ENCODE assay signal across 8 mouse cellular contexts in the genomic region with DNA sequence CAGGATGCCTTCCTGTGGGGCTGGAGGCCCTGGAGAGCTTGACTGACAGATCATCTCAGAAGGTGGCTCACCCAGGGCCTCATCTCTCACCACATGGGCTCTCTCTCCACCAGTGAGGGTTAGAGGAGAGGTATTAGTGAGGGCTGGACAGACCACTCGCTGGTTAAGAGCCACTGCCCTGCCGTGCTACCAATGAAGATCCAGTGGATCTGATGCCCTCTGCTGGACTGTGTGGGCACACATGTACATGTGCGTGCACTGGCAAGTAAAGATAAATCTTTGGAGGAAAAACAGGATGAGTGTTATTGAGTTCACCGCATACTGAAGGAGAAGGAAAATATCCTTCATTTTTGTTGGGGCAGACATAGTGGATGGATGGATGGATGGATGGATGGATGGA. TPM values are rescaled to one million over a fixed set of nuclear protein-coding genes. Genes with fewer than 3 reads are reported as not detected.
A peak's percentile ranks its signal among the peaks of the same experiment; 100 is the strongest.
DNase-seq lines count a peak whose midpoint lies in the region; ATAC-seq and TF ChIP-seq lines count a peak whose summit lies in the region.

No protein-coding gene starts in this region.

- no peaks in the 10 kb centered on the region for H3K9me3 ChIP-seq in forebrain, embryonic 11.5 days (ENCODE audit: control insufficient read depth, low read length)
- H3K9me3 ChIP-seq in forebrain, embryonic 13.5 days (replicated peaks) = no peaks in the 10 kb centered on the region
- no peaks in the 10 kb centered on the region for H3K9me3 ChIP-seq in hindbrain, postnatal 0 days (ENCODE audit: low read length)

- H3K27me3 ChIP-seq in forebrain, embryonic 11.5 days (ENCODE audit: control insufficient read depth, insufficient read depth, low read length) = no peaks in the 10 kb centered on the region
- H3K27me3 ChIP-seq in forebrain, embryonic 13.5 days = peaks cover 11% of the 10 kb centered on the region; the same call in 1 of the 2 replicates
- H3K27me3 ChIP-seq in testis, adult 2 months (ENCODE audit: control insufficient read depth, insufficient read depth, low read length) = no peaks in the 10 kb centered on the region
- H3K27me3 ChIP-seq in hindbrain, postnatal 0 days (ENCODE audit: insufficient read depth, low read length) = no peaks in the 10 kb centered on the region

- TF ChIP-seq POLR2A in testis, adult 2 months (IDR thresholded peaks at IDR 0.05; ENCODE audit: control insufficient read depth, low read depth, low read length) = no peak
- TF ChIP-seq POLR2A in lung, adult 2 months (IDR thresholded peaks at IDR 0.05; ENCODE audit: borderline replicate concordance, extremely low read depth, low read depth, low read length) = no peak

- H3K4me3 ChIP-seq in forebrain, embryonic 11.5 days (ENCODE audit: low read depth, low read length) = no peak overlapping the region
- H3K4me3 ChIP-seq in forebrain, embryonic 13.5 days = no peak overlapping the region
- no peak overlapping the region for H3K4me3 ChIP-seq in testis, adult 2 months (ENCODE audit: control insufficient read depth, low read depth, low read length)
- no peak overlapping the region for H3K4me3 ChIP-seq in hindbrain, postnatal 0 days (ENCODE audit: low read length)
- H3K4me3 ChIP-seq in lung, adult 2 months (replicated peaks; ENCODE audit: extremely low read depth, low read depth, low read length) = no peak overlapping the region

- H3K4me1 ChIP-seq in forebrain, embryonic 11.5 days (replicated peaks; ENCODE audit: control insufficient read depth, insufficient read depth, low read length) = no peaks in the 10 kb centered on the region
- H3K4me1 ChIP-seq in forebrain, embryonic 13.5 days = peaks cover under 1% of the 10 kb centered on the region; the same call in 1 of the 2 replicates
- H3K4me1 ChIP-seq in testis, adult 2 months (ENCODE audit: control insufficient read depth, insufficient read depth, low read length) = peaks cover 4% of the 10 kb centered on the region
- H3K4me1 ChIP-seq in hindbrain, postnatal 0 days (ENCODE audit: insufficient read depth, low read length) = no peaks in the 10 kb centered on the region
- H3K4me1 ChIP-seq in lung, adult 2 months (ENCODE audit: control insufficient read depth, insufficient read depth, low read length) = no peaks in the 10 kb centered on the region

- no peak overlapping the region for H3K9ac ChIP-seq in forebrain, embryonic 11.5 days (ENCODE audit: low read length)
- H3K9ac ChIP-seq in forebrain, embryonic 13.5 days = no peak overlapping the region
- H3K9ac ChIP-seq in hindbrain, postnatal 0 days (replicated peaks; ENCODE audit: low read length) = no peak overlapping the region

- no peaks in the 10 kb centered on the region for H3K36me3 ChIP-seq in forebrain, embryonic 11.5 days (ENCODE audit: control insufficient read depth, insufficient read depth, low read length)
- no peaks in the 10 kb centered on the region for H3K36me3 ChIP-seq in forebrain, embryonic 13.5 days (ENCODE audit: poor library complexity, severe bottlenecking)
- no peaks in the 10 kb centered on the region for H3K36me3 ChIP-seq in testis, adult 2 months (ENCODE audit: control insufficient read depth, insufficient read depth, low read length)
- H3K36me3 ChIP-seq in hindbrain, postnatal 0 days (ENCODE audit: insufficient read depth, low read length) = no peaks in the 10 kb centered on the region

- TF ChIP-seq CTCF in testis, adult 2 months (IDR thresholded peaks at IDR 0.05; ENCODE audit: control insufficient read depth, insufficient read depth, insufficient replicate concordance, low read depth, low read length) = peak; percentile 56; the same call in 1 of the 2 replicates
- TF ChIP-seq CTCF in hindbrain, postnatal 0 days (IDR thresholded peaks at IDR 0.05; ENCODE audit: low read depth) = peak; percentile 85
- TF ChIP-seq CTCF in lung, adult 2 months (IDR thresholded peaks at IDR 0.05; ENCODE audit: insufficient read depth, low read length) = peak; percentile 83

- WGBS in forebrain, embryonic 11.5 days = 52% methylated on average over 4 of the region's 4 CpGs
- WGBS in forebrain, embryonic 13.5 days = 45% methylated on average over 4 of the region's 4 CpGs
- WGBS in hindbrain, postnatal 0 days = 24% methylated on average over 4 of the region's 4 CpGs
- WGBS in lung, adult 2 months = 14% methylated on average over 4 of the region's 4 CpGs

- H3K27ac ChIP-seq in forebrain, embryonic 11.5 days (ENCODE audit: low read depth, low read length) = no peak overlapping the region
- H3K27ac ChIP-seq in forebrain, embryonic 13.5 days = no peak overlapping the region
- H3K27ac ChIP-seq in testis, adult 2 months (ENCODE audit: control insufficient read depth, insufficient read depth, low read depth, low read length) = no peak overlapping the region
- no peak overlapping the region for H3K27ac ChIP-seq in hindbrain, postnatal 0 days

- ATAC-seq in forebrain, embryonic 11.5 days (replicated peaks; ENCODE audit: low FRiP score) = no peak; the same call in 1 of the 2 replicates
- no peak for ATAC-seq in forebrain, embryonic 13.5 days
- peak; percentile 72 for ATAC-seq in common myeloid progenitor, adult 5-6 weeks (replicated peaks; ENCODE audit: low read depth, poor library complexity, severe bottlenecking)
- ATAC-seq in hindbrain, postnatal 0 days = peak; percentile 80

- peak; percentile 69 for DNase-seq in forebrain, embryonic 11.5 days (ENCODE audit: low spot score)
- DNase-seq in testis, postnatal 14 days (ENCODE audit: low spot score) = no peak
- peak; percentile 75 for DNase-seq in hindbrain, postnatal 0 days (ENCODE audit: low spot score)
- peak; percentile 10 for DNase-seq in lung, adult 2 months
- DNase-seq in right cerebral cortex, postnatal 14 days = peak; percentile 44

- no peak overlapping the region for H3K4me2 ChIP-seq in forebrain, embryonic 11.5 days (ENCODE audit: low read depth, low read length, severe bottlenecking)
- H3K4me2 ChIP-seq in forebrain, embryonic 13.5 days = no peak overlapping the region
- H3K4me2 ChIP-seq in hindbrain, postnatal 0 days (ENCODE audit: low read depth, low read length) = no peak overlapping the region

RNA-seq across cellular contexts. Expression of a gene that starts 52.6 kb away (rescaled TPM):
- 71.4 and 83.9 TPM in 2 replicates for polyA plus RNA-seq in forebrain, embryonic 11.5 days (2014; fragmentation: Nextera tagmentation; extraction: Ambion mirVana)
- polyA plus RNA-seq in forebrain, embryonic 13.5 days (2015; fragmentation: Nextera tagmentation; extraction: Ambion mirVana) = 58.6 and 67.6 TPM in 2 replicates
- polyA plus RNA-seq in testis, adult 2 months (2012; rRNA removed) = 12.0 and 12.8 TPM in 2 replicates
- 64.4 and 73.8 TPM in 2 replicates for total RNA-seq in common myeloid progenitor, adult 5-6 weeks (2017)
- total RNA-seq in hindbrain, postnatal 0 days (2014; rRNA removed) = 12.6 and 16.8 TPM in 2 replicates
- 36.3 TPM in 2 replicates for polyA plus RNA-seq in hindbrain, postnatal 0 days (2015; fragmentation: Nextera tagmentation; extraction: Ambion mirVana)
- polyA plus RNA-seq in lung, adult 2 months (2012; rRNA removed) = 4.8 and 8.1 TPM in 2 replicates

RNA-seq across cellular contexts. Expression of a gene that starts 52.8 kb away (rescaled TPM):
- polyA plus RNA-seq in forebrain, embryonic 11.5 days (2014; fragmentation: Nextera tagmentation; extraction: Ambion mirVana) = 58.3 and 59.5 TPM in 2 replicates
- polyA plus RNA-seq in forebrain, embryonic 13.5 days (2015; fragmentation: Nextera tagmentation; extraction: Ambion mirVana) = 33.1 and 35.4 TPM in 2 replicates
- polyA plus RNA-seq in testis, adult 2 months (2012; rRNA removed) = 141 TPM in 2 replicates
- total RNA-seq in common myeloid progenitor, adult 5-6 weeks (2017) = 35.8 and 48.2 TPM in 2 replicates
- 4.3 and 4.7 TPM in 2 replicates for total RNA-seq in hindbrain, postnatal 0 days (2014; rRNA removed)
- 8.4 and 9.8 TPM in 2 replicates for polyA plus RNA-seq in hindbrain, postnatal 0 days (2015; fragmentation: Nextera tagmentation; extraction: Ambion mirVana)
- polyA plus RNA-seq in lung, adult 2 months (2012; rRNA removed) = 0.74 and 1.2 TPM in 2 replicates

Comparison
In these comparisons a context has a peak if more than half of its experiments do, and no peak if none do; other contexts are left out.
1. ATAC-seq: peak in common myeloid progenitor, adult 5-6 weeks (single experiment) and hindbrain, postnatal 0 days (single experiment); none in forebrain, embryonic 11.5 days (single experiment) and forebrain, embryonic 13.5 days (single experiment).
2. Peak in every context shown above with its lines, with median percentiles within 50 percentile points of each other: CTCF ChIP-seq.